Mouse (Mus musculus): ENCODE measurements at regions not wholly inside any gene's neighbourhood (a gene's known extent, or its start where the extent isn't known, plus 50 kb on each side); places are given as distances from the start of the nearest gene placed in this dataset.

GRCm38 (mm10) chrX:131818397-131818796 lies 1870.4 kb downstream of the Pcdh19 start:
- peak; percentile 0 for DNase-seq

GRCm38 (mm10) chrX:131774011-131774690 lies 1914.6 kb downstream of the Pcdh19 start:
- DNase-seq: peak; percentile 10

Measured in embryo, embryonic 11 days (tissue).